In genomic region chr3:107840855-107841254, GRCm38 (mm10) we compare ENCODE assay signal across 30 mouse cellular contexts. TPM values are rescaled to one million over a fixed set of nuclear protein-coding genes. Genes with fewer than 3 reads are reported as not detected.
DNase-seq lines count a peak whose midpoint lies in the region; ATAC-seq and TF ChIP-seq lines count a peak whose summit lies in the region.
"Had no signal": no experiment of that assay in that cellular context is flagged by ENCODE, and none has a peak within 500 bp of the region (broad histone marks: within the 10 kb centered on the region; RNA-seq: fewer than 3 reads in every experiment).

No protein-coding gene starts in this region.

- no peaks in the 10 kb centered on the region for H3K9me3 ChIP-seq in limb, embryonic 11.5 days (ENCODE audit: control insufficient read depth, low read length)
- H3K9me3 ChIP-seq: forebrain, embryonic 10.5 days; G1E; heart, embryonic 13.5 days; kidney, embryonic 15.5 days; limb, embryonic 13.5 days; liver, embryonic 13.5 days; lung, embryonic 15.5 days; neural tube, embryonic 15.5 days had no signal

- H3ac ChIP-seq in C2C12 (ENCODE audit: control insufficient read depth, insufficient read length, low read depth), result peak overlapping the region; percentile 16

- TF ChIP-seq POLR2A in heart, adult 2 months (IDR thresholded peaks at IDR 0.05; ENCODE audit: insufficient read depth, low read depth, low read length), result no peak

- no peaks in the 10 kb centered on the region for H3K79me2 ChIP-seq in heart, adult 2 months (replicated peaks; ENCODE audit: control insufficient read depth, insufficient read depth, low read length)
- H3K79me2 ChIP-seq in C2C12 (ENCODE audit: control insufficient read depth, insufficient read depth), result no peaks in the 10 kb centered on the region

- H3K36me3 ChIP-seq in heart, adult 2 months (ENCODE audit: control insufficient read depth, insufficient read depth, low read length), result no peaks in the 10 kb centered on the region
- H3K36me3 ChIP-seq in C2C12 (ENCODE audit: control insufficient read depth, insufficient read depth), result no peaks in the 10 kb centered on the region
- no peaks in the 10 kb centered on the region for H3K36me3 ChIP-seq in limb, embryonic 11.5 days (ENCODE audit: control insufficient read depth, insufficient read depth, low read length)
- H3K36me3 ChIP-seq: forebrain, embryonic 10.5 days; G1E; heart, embryonic 13.5 days; kidney, embryonic 15.5 days; limb, embryonic 13.5 days; liver, embryonic 13.5 days; lung, embryonic 15.5 days; neural tube, embryonic 15.5 days had no signal

- no peak overlapping the region for H3K4me3 ChIP-seq in heart, adult 2 months
- H3K4me3 ChIP-seq in C2C12 (ENCODE audit: insufficient read depth, poor library complexity, severe bottlenecking), result no peak overlapping the region
- no peak overlapping the region for H3K4me3 ChIP-seq in limb, embryonic 11.5 days (ENCODE audit: low read depth, low read length)
- H3K4me3 ChIP-seq: forebrain, embryonic 10.5 days; heart, embryonic 13.5 days; kidney, embryonic 15.5 days; limb, embryonic 13.5 days; liver, embryonic 13.5 days; lung, embryonic 15.5 days; neural tube, embryonic 15.5 days had no signal

- 0 out of 2 replicates have a peak, but pooled peaks have one; percentile 31 for ATAC-seq in limb, embryonic 11.5 days (ENCODE audit: insufficient number of reproducible peaks, low FRiP score, low TSS enrichment, low read depth)
- ATAC-seq: CD4-positive, CD25-positive, alpha-beta regulatory T cell, adult 4 months; hindbrain, embryonic 16.5 days; intestine, postnatal 0 days had no signal

- H3K4me1 ChIP-seq in heart, adult 2 months (ENCODE audit: control insufficient read depth, insufficient read depth, low read length), result peaks cover 16% of the 10 kb centered on the region
- peaks cover 4% of the 10 kb centered on the region; the same call in 1 of the 2 replicates for H3K4me1 ChIP-seq in limb, embryonic 11.5 days (ENCODE audit: control insufficient read depth, insufficient read depth, low read length)
- H3K4me1 ChIP-seq: liver, embryonic 13.5 days had no signal

- TF ChIP-seq CTCF in heart, adult 2 months (IDR thresholded peaks at IDR 0.05), result no peak
- TF ChIP-seq CTCF in C2C12 (IDR thresholded peaks at IDR 0.05; ENCODE audit: control insufficient read depth, insufficient read depth, insufficient read length), result no peak

- no peak for TF ChIP-seq EP300 in heart, adult 2 months (IDR thresholded peaks at IDR 0.05; ENCODE audit: insufficient read depth, low read depth, low read length)

- intact Hi-C loops in heart, adult 2 months (cut with DNase I), result no loop called here

- H3K79me3 ChIP-seq in C2C12 (ENCODE audit: low read depth), result no peaks in the 10 kb centered on the region

- peak overlapping the region; percentile 0; the same call in 1 of the 2 replicates for H3K9ac ChIP-seq in heart, adult 2 months (ENCODE audit: low read depth, low read length)
- H3K9ac ChIP-seq in limb, embryonic 11.5 days (ENCODE audit: low read length), result no peak overlapping the region
- H3K9ac ChIP-seq: heart, embryonic 13.5 days; kidney, embryonic 15.5 days; limb, embryonic 13.5 days; liver, embryonic 13.5 days; lung, embryonic 15.5 days; neural tube, embryonic 15.5 days had no signal

- H3K4me2 ChIP-seq in limb, embryonic 11.5 days (ENCODE audit: low read depth, severe bottlenecking), result no peak overlapping the region
- H3K4me2 ChIP-seq: heart, embryonic 13.5 days; kidney, embryonic 15.5 days; limb, embryonic 13.5 days; liver, embryonic 13.5 days; lung, embryonic 15.5 days; neural tube, embryonic 15.5 days had no signal

- 74% methylated on average over 7 of the region's 7 CpGs for WGBS in heart, adult 2 months
- 71% methylated on average over 7 of the region's 7 CpGs for WGBS in limb, embryonic 11.5 days

- no peaks in the 10 kb centered on the region for H3K27me3 ChIP-seq in heart, adult 2 months (ENCODE audit: control insufficient read depth, insufficient read depth, low read length)
- no peaks in the 10 kb centered on the region for H3K27me3 ChIP-seq in C2C12 (ENCODE audit: control insufficient read depth, insufficient read depth, insufficient read length)
- no peaks in the 10 kb centered on the region for H3K27me3 ChIP-seq in limb, embryonic 11.5 days (ENCODE audit: control insufficient read depth, insufficient read depth, low read length)
- H3K27me3 ChIP-seq: kidney, embryonic 15.5 days; limb, embryonic 13.5 days; lung, embryonic 15.5 days; neural tube, embryonic 15.5 days had no signal

- no peak for DNase-seq in heart, adult 2 months
- DNase-seq in heart, adult 18-20 months, result no peak
- peak; percentile 63 for DNase-seq in NIH3T3 (ENCODE audit: low read depth)
- no peak for DNase-seq in limb, embryonic 11.5 days (ENCODE audit: low spot score)
- DNase-seq in spleen, adult 12 weeks (ENCODE audit: low spot score), result no peak
- no peak for DNase-seq in adrenal gland, adult 18-20 months (ENCODE audit: low spot score in 2 of 2)
- DNase-seq in adipocyte (ENCODE audit: low spot score), result no peak
- DNase-seq: cerebellum, adult 8-10 months; kidney, postnatal 4 days; liver, embryonic 13.5 days; midbrain, embryonic 14.5 days; right cerebral cortex, postnatal 14 days; thymus, postnatal 36 days had no signal

- H3K27ac ChIP-seq in heart, adult 2 months, result peak overlapping the region; percentile 76
- H3K27ac ChIP-seq in limb, embryonic 11.5 days (replicated peaks; ENCODE audit: low read depth, low read length), result no peak overlapping the region
- H3K27ac ChIP-seq: forebrain, embryonic 10.5 days; heart, embryonic 13.5 days; kidney, embryonic 15.5 days; limb, embryonic 13.5 days; liver, embryonic 13.5 days; lung, embryonic 15.5 days; macrophage; neural tube, embryonic 15.5 days had no signal

TF ChIP-seq in C2C12, 6 proteins besides CTCF, POLR2A, EP300 and RAD21:
- TF ChIP-seq USF1 (IDR thresholded peaks at IDR 0.05; ENCODE audit: low read depth), result peak; percentile 33
- peak; percentile 71 for TF ChIP-seq MYOD1 (IDR thresholded peaks at IDR 0.05; ENCODE audit: control insufficient read depth, insufficient read length, low read depth)
- peak; percentile 90 for TF ChIP-seq MAX (IDR thresholded peaks at IDR 0.05)
- peak; percentile 16 for TF ChIP-seq FOSL1 (IDR thresholded peaks at IDR 0.05; ENCODE audit: insufficient read depth, low read length, poor library complexity, severe bottlenecking)
- TF ChIP-seq CEBPB (IDR thresholded peaks at IDR 0.05; ENCODE audit: low read depth), result no peak
- TF ChIP-seq MYOG (IDR thresholded peaks at IDR 0.05; ENCODE audit: control insufficient read depth, extremely low read depth, insufficient read length), result no peak

RNA-seq across cellular contexts. Expression of gene Eps8l3, which starts 36.2 kb away (rescaled TPM):
- not detected for total RNA-seq in heart, adult 2 months (2021)
- not detected in 2 replicates for polyA plus RNA-seq in heart, adult 2 months (2012; rRNA removed)
- not detected for total RNA-seq in heart, adult 18-20 months (2021)
- not detected for polyA plus RNA-seq in C2C12 (2012; fragmentation: generic; extraction: Trizol)
- polyA plus RNA-seq in limb, embryonic 11.5 days (2014; fragmentation: Nextera tagmentation; extraction: Ambion mirVana), result not detected in 2 replicates
- total RNA-seq in adrenal gland, adult 18-20 months (2021), result not detected
- total RNA-seq: adrenal gland, postnatal 4 days; G1E; gastrocnemius, postnatal 36 days; heart, postnatal 25 days; layer of hippocampus, postnatal 14 days had no signal
- polyA plus RNA-seq: CD4-positive, CD25-positive, alpha-beta regulatory T cell, adult 4 months; cortical plate, adult 2 months; forebrain, embryonic 10.5 days; G1E; heart, embryonic 13.5 days; hindbrain, embryonic 16.5 days; kidney, embryonic 15.5 days; liver, embryonic 13.5 days; lung, embryonic 15.5 days; macrophage; midbrain, embryonic 14.5 days; neural tube, embryonic 15.5 days had no signal

RNA-seq across cellular contexts. Expression of gene Gstm5, which starts 54.8 kb away (rescaled TPM):
- 10 to 100 TPM; 45.7 to 53.4 TPM for total RNA-seq in heart, adult 2 months (2021)
- polyA plus RNA-seq in heart, adult 2 months (2012; rRNA removed), result 59.5 and 104 TPM in 2 replicates
- 10 to 100 TPM; 51.3 to 56.7 TPM for total RNA-seq in heart, adult 18-20 months (2021)
- 20.7 TPM for polyA plus RNA-seq in C2C12 (2012; fragmentation: generic; extraction: Trizol)
- polyA plus RNA-seq in limb, embryonic 11.5 days (2014; fragmentation: Nextera tagmentation; extraction: Ambion mirVana), result 211 and 220 TPM in 2 replicates
- 10 to 100 TPM; 30.0 to 48.3 TPM for total RNA-seq in adrenal gland, adult 18-20 months (2021)
- total RNA-seq: G1E had no signal
- polyA plus RNA-seq: G1E had no signal
